Mouse (Mus musculus): ENCODE results near the gene Inpp5d. TPM values are rescaled to one million over a fixed set of nuclear protein-coding genes. Genes with fewer than 3 reads are reported as not detected.

Gene Inpp5d
- polyA plus RNA-seq (2014; fragmentation: Illumina TruSeq; extraction: RNeasy Lipid Tissue Mini Kit (QIAGEN cat#74804); ENCODE audit: low read depth, low replicate concordance) = 1.0 TPM

DNA sequence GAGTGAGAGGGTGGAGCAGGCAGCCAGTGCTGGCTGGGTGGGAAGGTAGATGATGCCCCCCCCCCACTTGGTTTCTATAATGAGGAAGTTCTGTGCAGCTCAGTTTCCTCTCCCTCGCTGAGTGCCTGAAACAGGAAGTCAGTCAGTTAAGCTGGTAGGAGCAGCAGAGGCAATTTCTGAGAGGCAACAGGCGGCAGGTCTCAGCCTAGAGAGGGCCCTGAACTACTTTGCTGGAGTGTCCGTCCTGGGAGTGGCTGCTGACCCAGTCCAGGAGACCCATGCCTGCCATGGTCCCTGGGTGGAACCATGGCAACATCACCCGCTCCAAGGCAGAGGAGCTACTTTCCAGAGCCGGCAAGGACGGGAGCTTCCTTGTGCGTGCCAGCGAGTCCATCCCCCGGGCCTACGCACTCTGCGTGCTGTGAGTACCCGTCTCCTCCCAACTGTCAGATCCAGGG, at the start of gene Inpp5d:
Gene Inpp5d, plus strand, starts transcription at position 102 of the 458 bp plus-strand sequence.

DNA sequence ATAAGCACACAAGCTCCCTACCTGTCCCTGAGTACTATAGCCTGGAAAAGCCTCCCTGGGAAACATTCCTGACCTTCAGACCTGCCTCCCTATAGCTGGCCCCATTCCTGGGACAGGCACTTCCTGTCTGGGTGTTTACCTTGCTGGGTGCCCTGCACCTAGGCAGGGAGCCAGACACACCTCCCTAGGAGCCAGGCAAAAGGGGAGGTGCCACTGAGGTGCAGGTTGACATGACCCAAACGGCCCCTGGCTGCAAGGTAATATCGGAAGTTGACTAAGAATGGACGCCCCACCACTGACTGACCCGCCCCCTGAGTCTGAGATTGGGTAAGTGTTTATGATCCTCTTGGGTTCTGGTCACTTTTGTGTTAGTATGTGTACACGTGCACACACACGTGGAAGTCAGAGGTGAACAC, 46.3 kb upstream of the Inpp5d start, which contains the start of gene Ngef:
Gene Ngef, minus strand, starts transcription at position 71 of the 416 bp plus-strand sequence.

DNA sequence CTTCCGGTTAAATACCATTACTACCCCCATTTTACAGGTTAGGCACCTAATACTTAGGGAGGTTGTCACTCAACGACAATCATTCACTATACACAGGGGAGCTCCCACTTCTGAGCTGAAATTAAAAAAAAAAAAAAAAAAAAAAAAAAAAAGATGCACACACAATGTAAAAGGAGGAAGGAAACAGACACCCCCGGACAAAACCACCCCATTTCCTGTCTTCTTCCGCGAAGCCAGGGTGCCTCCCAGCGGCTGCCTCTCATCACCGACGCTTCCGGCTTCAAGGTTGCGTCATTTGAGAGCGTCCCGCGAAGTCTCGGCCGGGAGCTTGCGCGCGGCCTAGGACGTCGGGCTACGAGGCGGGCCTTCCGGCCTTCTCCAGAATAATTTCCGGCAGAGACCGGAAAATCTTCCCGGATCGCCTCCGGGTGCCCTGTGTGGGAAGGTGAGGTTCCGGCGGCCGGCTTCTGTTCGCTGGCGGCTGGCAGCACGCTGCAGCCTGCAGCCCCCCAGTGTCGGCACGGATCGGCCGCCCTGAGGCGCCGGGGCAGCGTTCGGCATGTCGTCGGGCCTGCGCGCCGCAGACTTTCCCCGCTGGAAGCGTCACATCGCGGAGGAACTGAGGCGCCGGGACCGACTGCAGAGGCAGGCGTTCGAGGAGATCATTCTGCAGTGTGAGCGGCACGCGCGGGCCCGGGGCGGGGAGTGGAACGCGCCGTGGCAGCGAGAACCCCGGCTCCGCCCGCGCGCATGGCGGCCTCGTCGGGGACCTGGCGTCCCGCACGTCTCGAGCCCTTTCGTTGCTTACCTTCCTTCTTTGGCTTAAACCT, 135.7 kb downstream of the Inpp5d start, which contains the start of gene Atg16l1:
Gene Atg16l1, plus strand, starts transcription at position 230 of the 830 bp plus-strand sequence.

Other genes starting within 250 kb of the Inpp5d start
- gene Kcnj13, start 225.6 kb upstream of the Inpp5d start, polyA plus RNA-seq (2014; fragmentation: Illumina TruSeq; extraction: RNeasy Lipid Tissue Mini Kit (QIAGEN cat#74804); ENCODE audit: low read depth, low replicate concordance) = 2.8 TPM
- not detected for gene Snorc, start 150.0 kb upstream of the Inpp5d start, polyA plus RNA-seq (2014; fragmentation: Illumina TruSeq; extraction: RNeasy Lipid Tissue Mini Kit (QIAGEN cat#74804); ENCODE audit: low read depth, low replicate concordance)
- 3.0 TPM for gene Neu2, start 110.4 kb upstream of the Inpp5d start, polyA plus RNA-seq (2014; fragmentation: Illumina TruSeq; extraction: RNeasy Lipid Tissue Mini Kit (QIAGEN cat#74804); ENCODE audit: low read depth, low replicate concordance)
- gene Ngef, start 46.4 kb upstream of the Inpp5d start, polyA plus RNA-seq (2014; fragmentation: Illumina TruSeq; extraction: RNeasy Lipid Tissue Mini Kit (QIAGEN cat#74804); ENCODE audit: low read depth, low replicate concordance) = 1.8 TPM
- 13.3 TPM for gene Atg16l1, start 135.6 kb downstream of the Inpp5d start, polyA plus RNA-seq (2014; fragmentation: Illumina TruSeq; extraction: RNeasy Lipid Tissue Mini Kit (QIAGEN cat#74804); ENCODE audit: low read depth, low replicate concordance)
- gene Sag, start 183.4 kb downstream of the Inpp5d start, polyA plus RNA-seq (2014; fragmentation: Illumina TruSeq; extraction: RNeasy Lipid Tissue Mini Kit (QIAGEN cat#74804); ENCODE audit: low read depth, low replicate concordance) = not detected
- 45.4 TPM for gene Dgkd, start 233.0 kb downstream of the Inpp5d start, polyA plus RNA-seq (2014; fragmentation: Illumina TruSeq; extraction: RNeasy Lipid Tissue Mini Kit (QIAGEN cat#74804); ENCODE audit: low read depth, low replicate concordance)

Measured in kidney, adult 10 weeks (tissue).